Mouse (Mus musculus): ENCODE measurements around the gene Zscan4-ps1. TPM values are rescaled to one million over a fixed set of nuclear protein-coding genes. Genes with fewer than 3 reads are reported as not detected.
"Not testable (repeated sequence)": the region's sequence is repeated elsewhere in the genome, so short reads cannot be mapped to it uniquely, and the experiment has no call there.

Zscan4-ps1 gene
- 11.9 and 12.2 TPM in 2 replicates for total RNA-seq (2012; rRNA removed)

DNA sequence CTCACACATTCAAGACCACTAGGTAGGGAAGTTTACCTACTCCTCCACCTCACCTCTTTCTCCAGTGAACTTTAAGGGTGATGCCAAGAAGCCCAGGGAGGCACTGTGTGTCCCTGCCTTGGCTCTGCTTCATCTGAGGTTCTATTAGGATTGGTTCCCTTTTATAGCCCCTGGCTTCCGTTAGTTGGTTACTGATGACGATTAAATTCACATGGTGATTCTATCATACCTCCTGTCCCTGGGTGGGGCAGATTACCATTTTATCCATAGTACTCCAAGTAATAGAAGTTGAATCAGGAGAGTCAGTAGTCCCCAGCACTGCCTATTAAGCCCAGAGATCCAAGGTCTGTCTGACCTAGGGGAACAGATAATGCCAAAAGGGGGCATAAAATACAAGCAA, at the start of gene Zscan4-ps1:
Gene Zscan4-ps1 (minus strand): TSS at position 101 of the 400 bp plus-strand sequence.
- DNase-seq (ENCODE audit: low read depth, low spot score); in situ Hi-C loops (cut with MboI; ENCODE audit: low sequenced_read_pairs in 2 of 2, unreplicated experiment in 2 of 2); H3K9me3 ChIP-seq (ENCODE audit: control insufficient read depth, insufficient read depth, low read depth, low read length); H3K27ac ChIP-seq (ENCODE audit: insufficient read depth, low read depth, low read length, poor library complexity, severe bottlenecking); H3K9ac ChIP-seq (ENCODE audit: insufficient read depth, low read depth, low read length, poor library complexity, severe bottlenecking); H3K36me3 ChIP-seq (ENCODE audit: control insufficient read depth, insufficient read depth, low read length, poor library complexity, severe bottlenecking); H3K4me3 ChIP-seq (ENCODE audit: insufficient read depth in 1 of 2, low read depth in 1 of 2, low read length in 2 of 2, poor library complexity in 1 of 2, severe bottlenecking in 1 of 2); H3K4me1 ChIP-seq (ENCODE audit: control insufficient read depth in 2 of 2, insufficient read depth in 2 of 2, low read length in 2 of 2, poor library complexity in 1 of 2): not testable (repeated sequence)

Other genes starting within 250 kb of the Zscan4-ps1 start
- 8.9 and 11.0 TPM in 2 replicates for gene Zscan4b, start 164.6 kb downstream of the Zscan4-ps1 start, total RNA-seq (2012; rRNA removed)
- 69.0 and 69.4 TPM in 2 replicates for gene Zscan4c, start 63.9 kb downstream of the Zscan4-ps1 start, total RNA-seq (2012; rRNA removed)
- 41.1 and 42.3 TPM in 2 replicates for gene Zscan4d, start 96.5 kb upstream of the Zscan4-ps1 start, total RNA-seq (2012; rRNA removed)
- gene Zscan4e, start 241.0 kb upstream of the Zscan4-ps1 start, total RNA-seq (2012; rRNA removed) = 39.5 and 39.6 TPM in 2 replicates

Data from ES-E14 (cell line).